Mouse (Mus musculus): ENCODE measurements at regions not wholly inside any gene's neighbourhood (a gene's known extent, or its start where the extent isn't known, plus 50 kb on each side); places are given as distances from the start of the nearest gene placed in this dataset.
A peak's percentile ranks its signal among the peaks of the same experiment; 100 is the strongest.

DNA sequence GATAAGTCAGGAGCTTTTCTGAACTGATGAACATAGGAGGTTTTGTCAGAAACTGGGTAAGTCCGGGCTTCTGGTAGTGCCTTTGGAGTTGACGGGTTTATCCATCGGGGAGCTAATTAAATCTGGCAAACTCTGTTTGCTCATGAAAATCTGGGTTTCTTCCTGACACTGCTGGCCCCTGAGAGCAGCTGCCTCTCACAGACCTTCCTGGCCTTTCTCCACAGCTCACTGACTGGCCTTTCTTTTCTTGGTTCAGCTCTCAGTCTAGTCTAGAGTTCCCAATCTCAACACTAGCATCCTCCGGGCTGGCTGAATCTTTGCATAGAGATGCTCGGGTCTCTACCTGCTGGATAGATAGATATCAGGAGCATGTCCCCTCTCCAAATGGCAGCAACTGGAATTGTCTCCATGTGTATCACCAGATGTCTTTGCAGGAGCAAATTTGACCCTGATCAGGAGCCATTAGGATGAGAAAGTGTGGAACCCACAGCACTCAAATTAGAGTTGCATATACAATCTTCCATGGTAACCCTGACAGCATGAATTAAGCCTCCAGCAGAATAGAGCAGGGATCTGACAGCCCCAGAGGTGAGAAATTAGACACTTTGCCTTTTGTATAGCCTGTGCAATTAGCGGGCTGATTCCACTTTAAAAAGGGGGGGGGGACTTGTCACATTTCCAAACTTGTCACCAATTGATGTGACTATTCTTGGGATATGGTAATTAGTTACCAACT is 63.2 kb upstream of the Elk3 start:
- Histone ChIP-seq H3K27me3 (ENCODE audit: control insufficient read depth, insufficient read depth, low read depth, low read length) (no peaks in the 10 kb centered on the region), H3K27ac (ENCODE audit: low read length) (0 out of 2 replicates have a peak overlapping the region, but pooled peaks have one; percentile 5), H3K4me1 (ENCODE audit: control insufficient read depth, insufficient read depth, low read length) (peaks cover 3% of the 10 kb centered on the region; the same call in 1 of the 2 replicates), H3K4me2 (ENCODE audit: low read length) (no peak overlapping the region), H3K9me3 (replicated peaks; ENCODE audit: control insufficient read depth, low read length, poor library complexity, severe bottlenecking) (no peaks in the 10 kb centered on the region), H3K4me3 (ENCODE audit: low read depth, low read length) (no peak overlapping the region), H3K36me3 (ENCODE audit: control insufficient read depth, insufficient read depth, low read length) (no peaks in the 10 kb centered on the region), H3K9ac (ENCODE audit: low read depth, low read length) (no peak overlapping the region)
- WGBS = 69% methylated on average over 6 of the region's 6 CpGs
- 0 out of 2 replicates have a peak, but pooled peaks have one; percentile 17 for ATAC-seq

DNA sequence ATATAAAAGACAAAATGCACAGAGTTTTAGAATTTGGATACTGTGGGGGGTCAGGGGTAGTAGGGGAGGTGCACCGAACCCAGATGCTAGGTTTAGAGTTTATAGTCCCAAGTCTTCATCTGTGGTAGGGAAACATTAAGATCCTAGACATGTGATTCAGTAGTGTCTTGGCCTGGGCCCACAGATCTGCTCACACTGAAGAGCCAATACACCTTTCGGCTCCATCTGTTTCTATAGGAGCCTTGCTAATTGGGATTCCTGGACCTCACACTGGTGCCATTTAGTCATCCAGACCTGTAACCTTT is 63.7 kb upstream of the Elk3 start:
- H3K27ac ChIP-seq (ENCODE audit: low read length) = no peak overlapping the region
- peaks cover 3% of the 10 kb centered on the region; the same call in 1 of the 2 replicates for H3K4me1 ChIP-seq (ENCODE audit: control insufficient read depth, insufficient read depth, low read length)
- 75% methylated on average over 2 of the region's 2 CpGs for WGBS
- ATAC-seq = no peak
- no peaks in the 10 kb centered on the region for H3K27me3 ChIP-seq (ENCODE audit: control insufficient read depth, insufficient read depth, low read depth, low read length)
- H3K9me3 ChIP-seq (replicated peaks; ENCODE audit: control insufficient read depth, low read length, poor library complexity, severe bottlenecking) = no peaks in the 10 kb centered on the region
- H3K4me2 ChIP-seq (ENCODE audit: low read length) = no peak overlapping the region
- no peaks in the 10 kb centered on the region for H3K36me3 ChIP-seq (ENCODE audit: control insufficient read depth, insufficient read depth, low read length)
- H3K4me3 ChIP-seq (ENCODE audit: low read depth, low read length) = no peak overlapping the region
- no peak overlapping the region for H3K9ac ChIP-seq (ENCODE audit: low read depth, low read length)

GRCm38 (mm10) chr10:93375007-93375711 is 64.2 kb upstream of the Elk3 start:
- no peak overlapping the region for H3K4me3 ChIP-seq (ENCODE audit: low read depth, low read length)
- peaks cover 3% of the 10 kb centered on the region; the same call in 1 of the 2 replicates for H3K4me1 ChIP-seq (ENCODE audit: control insufficient read depth, insufficient read depth, low read length)
- no peak overlapping the region for H3K27ac ChIP-seq (ENCODE audit: low read length)
- H3K9ac ChIP-seq (ENCODE audit: low read depth, low read length) = no peak overlapping the region
- WGBS = 63% methylated on average over 13 of the region's 13 CpGs
- no peaks in the 10 kb centered on the region for H3K9me3 ChIP-seq (replicated peaks; ENCODE audit: control insufficient read depth, low read length, poor library complexity, severe bottlenecking)
- no peaks in the 10 kb centered on the region for H3K27me3 ChIP-seq (ENCODE audit: control insufficient read depth, insufficient read depth, low read depth, low read length)
- no peak for ATAC-seq
- H3K4me2 ChIP-seq (ENCODE audit: low read length) = no peak overlapping the region
- H3K36me3 ChIP-seq (ENCODE audit: control insufficient read depth, insufficient read depth, low read length) = no peaks in the 10 kb centered on the region

GRCm38 (mm10) chr10:93375771-93376170 is 64.8 kb upstream of the Elk3 start:
- peaks cover 3% of the 10 kb centered on the region; the same call in 1 of the 2 replicates for H3K4me1 ChIP-seq (ENCODE audit: control insufficient read depth, insufficient read depth, low read length)
- no peaks in the 10 kb centered on the region for H3K9me3 ChIP-seq (replicated peaks; ENCODE audit: control insufficient read depth, low read length, poor library complexity, severe bottlenecking)
- 88% methylated on average over 4 of the region's 4 CpGs for WGBS
- H3K4me2 ChIP-seq (ENCODE audit: low read length) = no peak overlapping the region
- H3K27ac ChIP-seq (ENCODE audit: low read length) = no peak overlapping the region
- ATAC-seq = no peak
- no peak overlapping the region for H3K4me3 ChIP-seq (ENCODE audit: low read depth, low read length)
- no peaks in the 10 kb centered on the region for H3K36me3 ChIP-seq (ENCODE audit: control insufficient read depth, insufficient read depth, low read length)
- H3K27me3 ChIP-seq (ENCODE audit: control insufficient read depth, insufficient read depth, low read depth, low read length) = no peaks in the 10 kb centered on the region
- no peak overlapping the region for H3K9ac ChIP-seq (ENCODE audit: low read depth, low read length)

DNA sequence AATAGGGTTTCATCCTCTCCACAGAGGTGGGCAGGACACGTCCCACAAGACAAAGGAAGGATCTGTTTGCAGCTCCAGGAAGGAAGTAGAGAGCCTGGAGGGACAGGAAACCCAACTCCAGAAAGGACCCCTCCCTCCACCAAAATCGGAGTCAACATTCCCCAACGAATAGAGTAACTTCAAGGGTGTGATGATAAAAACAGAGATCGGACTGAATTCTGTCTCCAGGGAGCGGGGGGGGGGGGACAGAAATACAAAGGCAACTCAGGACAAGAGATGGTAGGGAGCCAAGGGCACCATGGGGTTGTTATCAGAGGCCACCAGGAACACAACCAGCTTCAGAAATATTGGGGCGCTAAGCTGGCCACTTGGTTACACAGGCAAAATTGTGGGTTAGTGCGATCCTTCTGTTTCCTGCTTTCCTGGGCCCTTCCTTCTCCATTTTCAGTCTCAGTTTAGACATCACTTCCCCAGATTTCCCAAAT is 65.6 kb upstream of the Elk3 start:
- H3K36me3 ChIP-seq (ENCODE audit: control insufficient read depth, insufficient read depth, low read length) = no peaks in the 10 kb centered on the region
- no peaks in the 10 kb centered on the region for H3K27me3 ChIP-seq (ENCODE audit: control insufficient read depth, insufficient read depth, low read depth, low read length)
- H3K27ac ChIP-seq (ENCODE audit: low read length) = no peak overlapping the region
- WGBS = 91% methylated on average over 7 of the region's 7 CpGs
- no peaks in the 10 kb centered on the region for H3K9me3 ChIP-seq (replicated peaks; ENCODE audit: control insufficient read depth, low read length, poor library complexity, severe bottlenecking)
- no peak for ATAC-seq
- H3K9ac ChIP-seq (ENCODE audit: low read depth, low read length) = no peak overlapping the region
- no peak overlapping the region for H3K4me2 ChIP-seq (ENCODE audit: low read length)
- H3K4me3 ChIP-seq (ENCODE audit: low read depth, low read length) = no peak overlapping the region
- H3K4me1 ChIP-seq (ENCODE audit: control insufficient read depth, insufficient read depth, low read length) = peaks cover 3% of the 10 kb centered on the region; the same call in 1 of the 2 replicates

GRCm38 (mm10) chr10:93389276-93389675 is 63.9 kb upstream of the Lta4h start:
- Histone ChIP-seq H3K9ac (ENCODE audit: low read depth, low read length) (no peak overlapping the region), H3K9me3 (replicated peaks; ENCODE audit: control insufficient read depth, low read length, poor library complexity, severe bottlenecking) (no peaks in the 10 kb centered on the region), H3K27ac (ENCODE audit: low read length) (no peak overlapping the region), H3K4me3 (ENCODE audit: low read depth, low read length) (no peak overlapping the region), H3K36me3 (ENCODE audit: control insufficient read depth, insufficient read depth, low read length) (no peaks in the 10 kb centered on the region), H3K4me1 (ENCODE audit: control insufficient read depth, insufficient read depth, low read length) (no peaks in the 10 kb centered on the region), H3K4me2 (ENCODE audit: low read length) (no peak overlapping the region), H3K27me3 (ENCODE audit: control insufficient read depth, insufficient read depth, low read depth, low read length) (no peaks in the 10 kb centered on the region)
- ATAC-seq = no peak
- WGBS = 94% methylated on average over 6 of the region's 6 CpGs

DNA sequence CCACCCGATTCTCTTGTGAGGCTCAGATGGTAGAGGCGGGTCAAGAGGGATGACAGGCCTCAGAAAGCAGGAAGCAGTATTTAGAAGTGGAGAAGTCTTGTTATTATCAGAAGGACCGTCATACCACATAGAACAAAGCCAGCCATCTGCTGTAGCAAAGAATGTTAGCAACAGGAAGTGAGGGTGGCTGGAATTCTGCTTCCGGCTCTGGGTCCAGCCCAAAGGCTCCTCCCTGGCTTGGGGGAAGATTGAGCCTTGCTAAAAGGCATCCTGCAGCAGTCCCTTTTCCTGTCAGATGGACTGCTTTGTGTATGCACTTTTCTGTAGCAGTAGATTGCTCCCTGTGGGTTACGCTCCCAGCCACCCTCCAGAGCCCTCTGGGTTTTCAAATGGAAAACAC is 61.9 kb upstream of the Lta4h start:
- H3K36me3 ChIP-seq (ENCODE audit: control insufficient read depth, insufficient read depth, low read length) = no peaks in the 10 kb centered on the region
- H3K27me3 ChIP-seq (ENCODE audit: control insufficient read depth, insufficient read depth, low read depth, low read length) = no peaks in the 10 kb centered on the region
- H3K4me2 ChIP-seq (ENCODE audit: low read length) = no peak overlapping the region
- H3K9me3 ChIP-seq (replicated peaks; ENCODE audit: control insufficient read depth, low read length, poor library complexity, severe bottlenecking) = no peaks in the 10 kb centered on the region
- no peak overlapping the region for H3K27ac ChIP-seq (ENCODE audit: low read length)
- no peak overlapping the region for H3K4me3 ChIP-seq (ENCODE audit: low read depth, low read length)
- ATAC-seq = no peak
- H3K9ac ChIP-seq (ENCODE audit: low read depth, low read length) = no peak overlapping the region
- H3K4me1 ChIP-seq (ENCODE audit: control insufficient read depth, insufficient read depth, low read length) = no peaks in the 10 kb centered on the region
- WGBS = 73% methylated on average over 5 of the region's 5 CpGs

DNA sequence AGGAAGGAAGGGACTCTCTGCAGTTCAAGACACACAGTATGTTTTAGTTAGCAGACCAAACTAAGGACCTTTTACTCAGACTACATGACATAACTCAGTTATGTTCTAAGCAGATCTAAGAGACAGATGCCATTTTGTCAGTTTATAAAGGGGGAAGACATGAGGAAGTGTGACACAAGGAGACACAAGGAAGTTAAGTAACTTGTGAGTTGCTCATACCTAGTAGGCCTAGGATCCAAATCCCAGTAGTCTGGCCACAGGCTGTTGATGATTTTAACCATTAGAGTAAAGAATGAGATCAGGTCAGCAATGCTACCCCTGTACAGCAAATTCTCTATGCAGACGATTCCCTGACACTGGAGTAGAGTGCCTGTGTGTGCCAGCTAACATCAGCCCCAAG is 59.3 kb upstream of the Lta4h start:
- no peaks in the 10 kb centered on the region for H3K27me3 ChIP-seq (ENCODE audit: control insufficient read depth, insufficient read depth, low read depth, low read length)
- no peak overlapping the region for H3K9ac ChIP-seq (ENCODE audit: low read depth, low read length)
- H3K9me3 ChIP-seq (replicated peaks; ENCODE audit: control insufficient read depth, low read length, poor library complexity, severe bottlenecking) = no peaks in the 10 kb centered on the region
- WGBS = 60% methylated on average over 1 of the region's 1 CpGs
- no peak for ATAC-seq
- no peak overlapping the region for H3K4me2 ChIP-seq (ENCODE audit: low read length)
- H3K36me3 ChIP-seq (ENCODE audit: control insufficient read depth, insufficient read depth, low read length) = no peaks in the 10 kb centered on the region
- no peak overlapping the region for H3K4me3 ChIP-seq (ENCODE audit: low read depth, low read length)
- no peaks in the 10 kb centered on the region for H3K4me1 ChIP-seq (ENCODE audit: control insufficient read depth, insufficient read depth, low read length)
- no peak overlapping the region for H3K27ac ChIP-seq (ENCODE audit: low read length)

DNA sequence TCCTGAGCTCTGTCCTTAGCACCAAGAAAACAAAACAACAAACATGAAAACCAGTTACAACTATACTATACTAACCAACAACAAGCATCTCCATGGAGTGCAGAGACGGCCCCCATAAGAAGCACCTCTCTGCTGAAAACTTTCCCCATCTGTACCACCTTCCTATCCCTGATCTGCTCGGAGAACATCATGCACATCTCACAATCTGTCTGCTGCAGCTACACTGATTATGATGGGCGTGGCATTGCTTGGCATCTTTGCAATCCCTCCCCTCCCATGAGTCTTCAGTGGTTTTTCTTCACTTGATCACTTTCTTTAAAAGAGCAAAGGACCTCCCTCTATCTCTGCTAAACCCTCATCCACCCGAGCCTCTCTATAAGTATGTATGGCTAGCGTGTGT is 55.5 kb upstream of the Lta4h start:
- no peaks in the 10 kb centered on the region for H3K27me3 ChIP-seq (ENCODE audit: control insufficient read depth, insufficient read depth, low read depth, low read length)
- H3K4me2 ChIP-seq (ENCODE audit: low read length) = no peak overlapping the region
- WGBS = 86% methylated on average over 5 of the region's 5 CpGs
- no peaks in the 10 kb centered on the region for H3K4me1 ChIP-seq (ENCODE audit: control insufficient read depth, insufficient read depth, low read length)
- no peaks in the 10 kb centered on the region for H3K36me3 ChIP-seq (ENCODE audit: control insufficient read depth, insufficient read depth, low read length)
- no peak overlapping the region for H3K4me3 ChIP-seq (ENCODE audit: low read depth, low read length)
- no peak overlapping the region for H3K9ac ChIP-seq (ENCODE audit: low read depth, low read length)
- no peak for ATAC-seq
- no peaks in the 10 kb centered on the region for H3K9me3 ChIP-seq (replicated peaks; ENCODE audit: control insufficient read depth, low read length, poor library complexity, severe bottlenecking)
- no peak overlapping the region for H3K27ac ChIP-seq (ENCODE audit: low read length)

All from midbrain, embryonic 16.5 days (tissue).